Mouse (Mus musculus): ENCODE measurements around the gene Letmd1.
"Not testable (repeated sequence)": the region's sequence is repeated elsewhere in the genome, so short reads cannot be mapped to it uniquely, and the experiment has no call there.

The Letmd1 gene

GRCm38 (mm10) chr15:100468295-100469188 is at the start of gene Letmd1:
Gene Letmd1 (plus strand): TSS chr15:100469023.
- DNase-seq: peak; percentile 87

- DNase-seq: no peak
Observed at GRCm38 (mm10) chr15:100419311-100419710, 49.5 kb upstream of the Letmd1 start.

DNA sequence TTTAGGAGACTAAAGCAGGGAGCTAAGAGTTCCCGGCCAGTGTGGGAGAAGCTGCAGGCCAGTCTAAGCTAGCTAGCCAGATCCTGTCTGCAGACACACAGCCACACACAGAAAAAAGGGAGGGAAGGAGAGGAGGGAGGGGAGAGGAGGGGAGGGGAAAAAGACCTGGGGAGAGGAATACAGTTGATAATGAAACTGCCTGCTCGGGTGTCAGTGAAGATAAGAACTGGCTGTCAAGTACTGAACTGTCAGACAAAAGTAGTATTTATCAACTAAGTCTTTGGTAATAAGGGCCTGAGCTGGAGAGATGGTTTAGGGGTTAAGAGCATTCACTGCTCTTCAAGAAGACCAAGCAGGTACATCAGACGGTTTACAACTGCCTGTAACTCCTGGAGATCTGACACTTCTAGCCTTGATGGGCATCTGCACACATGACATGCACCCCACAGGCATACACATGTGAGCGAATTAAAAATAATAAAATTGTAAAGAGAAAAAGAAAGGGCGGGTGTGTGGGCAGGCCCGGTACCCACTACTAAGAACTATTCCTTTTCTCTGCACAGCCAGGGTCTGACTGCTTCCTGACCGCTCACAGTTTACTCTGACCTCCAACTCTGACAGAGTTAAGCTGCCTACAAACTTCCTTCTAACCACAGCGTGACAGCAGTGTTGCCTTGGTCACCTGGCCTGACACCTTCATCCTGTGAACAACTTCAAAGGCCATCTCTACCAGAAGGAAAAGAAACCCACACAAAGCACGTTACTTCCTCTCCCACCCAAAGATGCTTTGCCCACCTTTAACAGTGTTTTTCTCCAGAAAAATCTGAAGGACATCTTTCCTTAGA is 48.7 kb upstream of the Letmd1 start:
- DNase-seq: no peak

DNA sequence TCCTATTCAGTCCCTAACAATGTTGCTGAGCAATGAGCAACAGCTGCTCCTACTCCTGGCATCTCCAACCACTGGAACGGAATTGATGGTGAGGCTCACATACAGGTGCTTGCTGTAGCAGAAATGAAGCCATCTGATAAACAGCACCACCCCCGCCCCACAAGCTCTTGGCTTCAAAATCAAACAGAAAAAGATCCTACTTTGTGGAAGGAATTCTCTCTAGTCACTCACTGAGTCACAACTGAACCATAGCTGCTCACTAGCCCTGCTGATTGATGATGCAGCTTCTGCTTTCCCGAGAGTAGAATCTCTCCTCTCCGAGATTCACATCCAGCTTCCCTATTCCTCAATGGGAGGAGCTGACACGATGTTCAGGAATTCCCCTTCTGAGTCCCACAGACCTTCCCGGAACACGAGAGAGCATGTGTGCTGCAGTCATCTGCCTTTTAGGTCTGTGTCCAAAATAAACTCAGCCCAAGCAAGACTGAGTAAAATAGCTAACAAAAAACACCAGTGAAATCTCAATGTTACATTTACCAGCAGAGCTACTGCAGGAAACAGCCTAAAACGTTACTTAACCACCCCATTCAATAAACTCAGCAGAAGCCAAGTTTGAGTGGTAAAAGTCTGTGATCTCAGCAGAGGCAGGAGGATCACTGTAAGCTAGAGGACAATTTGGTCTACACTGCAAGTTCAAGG is 47.6 kb upstream of the Letmd1 start:
- no peak for DNase-seq

DNA sequence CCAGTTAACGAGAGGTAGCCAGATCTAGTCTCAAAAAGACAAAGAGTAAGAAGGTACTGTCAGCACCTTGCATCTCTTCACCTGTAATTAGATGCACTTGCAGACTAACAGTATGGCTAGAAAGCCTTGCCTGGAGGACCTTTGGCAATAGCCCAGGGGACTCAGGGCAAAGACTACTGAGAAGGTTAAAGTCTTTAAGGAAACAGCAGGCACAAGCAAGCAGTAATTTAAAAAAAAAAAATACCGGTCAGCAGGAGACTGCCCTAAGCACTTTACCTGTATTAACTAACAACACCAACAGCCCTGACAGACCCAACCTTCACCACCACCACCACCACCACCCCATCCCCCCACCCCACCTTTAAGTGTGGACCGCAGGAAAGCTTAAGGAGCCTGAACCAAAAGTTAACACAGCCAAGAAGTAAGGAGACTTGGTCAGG is 47.0 kb upstream of the Letmd1 start, which contains the start of gene Gm5475:
Gm5475 (plus strand) TSS at position 390 of the 440 bp plus-strand sequence.
- DNase-seq: not testable (repeated sequence)

DNA sequence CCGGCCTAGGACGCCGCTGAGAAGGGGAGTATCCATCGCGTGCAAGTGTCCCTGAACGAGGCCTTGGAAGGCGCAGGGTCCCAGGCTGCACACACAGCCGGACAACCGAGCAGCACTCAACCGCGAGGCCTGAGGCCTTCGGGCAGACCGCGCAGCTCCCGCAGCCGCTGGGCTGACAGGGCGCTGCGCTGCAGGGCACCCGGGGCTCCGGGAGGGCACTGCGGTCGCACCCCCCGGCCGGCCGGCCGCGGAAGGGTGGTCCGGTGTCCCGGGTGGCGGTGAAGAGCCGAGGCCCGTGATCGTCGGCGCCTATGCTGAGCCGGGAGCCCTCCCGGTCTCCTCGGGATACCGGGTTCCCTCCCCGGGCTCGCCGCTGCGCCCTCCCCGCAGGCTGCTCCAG is 46.3 kb upstream of the Letmd1 start:
- DNase-seq: no peak

DNA sequence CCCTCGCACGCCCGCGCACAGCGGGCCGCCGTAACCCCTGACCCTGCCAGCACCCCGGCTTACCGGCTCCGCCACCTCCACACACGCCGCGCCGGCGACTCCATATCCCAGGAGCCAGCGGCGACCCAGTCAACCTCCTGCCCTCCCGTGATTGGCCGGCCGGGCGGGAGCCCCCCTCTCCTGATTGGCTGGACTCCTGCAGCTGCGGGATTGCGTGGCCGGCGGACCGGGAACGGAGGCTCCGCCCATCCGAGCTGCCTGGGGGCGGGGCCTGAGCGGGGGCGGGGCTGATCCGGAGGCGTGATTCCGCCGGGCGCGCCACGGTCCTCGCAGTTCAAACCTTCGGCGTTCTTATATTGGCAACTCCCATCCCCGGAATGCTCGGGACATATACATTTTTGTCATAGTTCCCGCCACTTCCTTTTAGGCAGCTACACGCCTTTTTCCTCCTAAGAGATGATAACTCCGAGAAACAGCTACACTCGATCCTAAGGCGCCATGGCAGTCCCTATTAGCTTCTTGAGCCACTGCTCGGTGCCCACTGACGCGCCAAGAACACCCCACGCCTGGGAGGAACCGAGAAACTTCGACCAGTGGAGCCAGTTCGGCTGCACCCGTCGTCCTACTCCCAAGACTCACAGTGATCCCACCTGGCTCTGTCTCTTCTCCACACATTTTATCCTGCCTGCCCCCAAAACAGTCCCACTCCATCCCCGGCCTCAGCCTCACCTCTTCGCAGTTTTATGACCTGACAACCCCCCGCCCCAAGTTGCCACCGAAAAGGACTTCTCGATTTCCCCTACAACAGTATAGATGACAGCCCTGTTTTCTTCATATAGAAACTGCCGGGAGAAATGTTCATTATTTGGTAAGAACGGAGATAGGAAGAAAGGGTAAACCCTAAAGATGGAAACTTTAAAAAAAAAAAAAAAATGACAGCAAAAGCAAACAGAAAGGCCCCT is 45.6 kb upstream of the Letmd1 start:
- DNase-seq: peak; percentile 97

DNA sequence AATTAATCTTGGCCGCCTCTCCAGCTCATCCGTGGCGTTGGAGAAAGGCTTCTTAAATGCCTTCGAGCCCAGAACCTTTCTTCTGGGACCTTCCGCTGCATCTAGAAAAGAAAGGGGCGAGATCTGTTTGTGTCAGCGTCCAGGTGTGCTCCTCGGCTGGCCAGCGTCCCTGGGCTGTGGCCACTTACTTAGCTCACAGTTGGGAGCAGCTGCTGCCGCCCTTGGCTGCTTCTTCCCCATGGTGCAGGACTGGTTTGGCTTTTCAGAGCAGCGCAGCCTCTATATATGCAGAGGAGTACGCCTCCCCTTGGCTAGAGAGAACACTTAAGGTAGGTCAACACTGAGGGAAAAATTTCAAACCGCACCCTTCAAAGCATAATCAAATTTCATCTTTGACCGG is 44.9 kb upstream of the Letmd1 start:
- no peak for DNase-seq

DNA sequence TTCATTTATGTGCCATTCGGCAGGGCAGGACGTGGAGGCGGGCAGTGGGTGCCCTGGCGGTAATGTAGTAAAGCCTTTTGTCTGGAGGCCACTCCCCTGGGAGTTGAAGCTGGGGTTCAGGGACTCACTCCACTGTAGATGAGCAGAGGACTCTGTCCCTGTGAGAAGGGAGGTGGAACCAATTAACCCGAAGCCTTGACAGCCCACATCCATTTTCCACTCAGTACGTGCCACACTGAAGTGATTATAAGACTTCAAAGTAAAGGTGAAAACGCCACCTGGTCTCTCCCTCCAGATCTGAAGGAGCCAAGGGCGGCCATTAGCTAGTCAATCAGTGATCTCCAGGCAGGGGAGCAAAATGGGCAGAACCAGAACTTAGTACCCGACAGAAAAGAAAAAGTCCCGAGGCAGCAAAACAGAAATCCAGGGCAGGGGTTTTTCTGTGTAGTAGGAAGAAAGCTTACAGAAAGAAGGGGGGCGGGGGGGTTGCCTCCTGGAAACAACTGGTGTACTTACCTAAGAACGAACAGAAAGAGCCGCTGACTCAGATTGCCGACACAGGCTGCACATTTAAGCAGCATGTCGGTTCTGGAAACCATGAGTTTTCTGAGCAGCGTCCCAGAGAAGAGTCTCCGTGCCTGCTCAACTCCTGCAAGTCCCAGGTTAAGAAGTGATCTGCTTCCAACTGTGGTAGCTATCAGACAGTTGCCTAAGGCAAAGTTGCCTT is 44.3 kb upstream of the Letmd1 start, which contains the start of gene Slc11a2:
Slc11a2 (minus strand) TSS at position 677 of the 727 bp plus-strand sequence.
- DNase-seq: no peak

DNA sequence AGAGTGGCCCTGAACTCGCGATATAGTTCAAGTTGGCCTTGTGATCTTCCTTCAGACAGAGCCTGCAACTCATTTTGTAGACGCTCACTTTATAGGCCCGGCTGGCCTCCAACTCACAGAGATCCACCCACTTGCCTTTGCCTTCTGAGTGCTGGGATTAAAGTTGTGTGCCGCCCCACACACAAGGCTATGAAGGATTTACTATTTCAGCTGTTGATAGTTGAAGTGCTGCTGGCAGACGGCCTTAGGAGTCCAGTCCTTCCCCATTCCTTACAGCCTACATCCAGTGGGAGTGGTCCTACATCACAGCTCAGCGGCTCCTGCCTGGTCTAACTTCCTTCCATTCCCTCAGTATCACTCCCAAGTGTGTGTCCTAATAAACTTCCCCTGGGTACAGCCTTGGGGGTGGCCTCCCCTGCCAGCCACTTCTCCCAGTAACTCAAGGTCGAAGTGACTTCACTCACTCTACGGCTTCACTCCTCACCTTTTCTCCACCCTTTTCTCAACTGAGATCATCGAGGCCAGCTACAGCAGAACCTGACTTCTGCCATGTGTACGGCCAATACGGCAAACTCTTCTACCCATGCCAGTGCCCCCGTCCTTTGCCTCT is 40.4 kb upstream of the Letmd1 start:
- no peak for DNase-seq

GRCm38 (mm10) chr15:100429959-100430565 is 38.8 kb upstream of the Letmd1 start:
- peak; percentile 64 for DNase-seq

DNA sequence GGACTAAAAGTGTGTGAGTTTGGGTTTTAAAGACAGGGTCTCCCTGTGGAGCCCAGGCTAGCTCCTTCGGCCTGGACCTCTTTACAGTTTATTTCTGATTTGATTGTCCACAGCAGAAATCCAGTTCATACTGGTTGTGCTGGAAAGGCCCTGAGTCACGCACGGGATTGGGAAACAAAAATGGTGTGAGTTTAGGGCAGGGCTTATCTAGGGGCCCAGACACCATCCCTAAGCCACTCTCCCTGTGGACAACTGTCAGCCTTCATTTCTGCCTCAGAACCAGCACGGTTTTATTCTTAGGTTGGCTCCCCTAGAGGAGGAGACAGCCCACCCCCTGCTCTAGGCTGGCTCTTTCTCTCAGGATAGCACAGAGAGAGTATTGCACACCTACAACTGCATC is 35.6 kb upstream of the Letmd1 start:
- DNase-seq: no peak

DNA sequence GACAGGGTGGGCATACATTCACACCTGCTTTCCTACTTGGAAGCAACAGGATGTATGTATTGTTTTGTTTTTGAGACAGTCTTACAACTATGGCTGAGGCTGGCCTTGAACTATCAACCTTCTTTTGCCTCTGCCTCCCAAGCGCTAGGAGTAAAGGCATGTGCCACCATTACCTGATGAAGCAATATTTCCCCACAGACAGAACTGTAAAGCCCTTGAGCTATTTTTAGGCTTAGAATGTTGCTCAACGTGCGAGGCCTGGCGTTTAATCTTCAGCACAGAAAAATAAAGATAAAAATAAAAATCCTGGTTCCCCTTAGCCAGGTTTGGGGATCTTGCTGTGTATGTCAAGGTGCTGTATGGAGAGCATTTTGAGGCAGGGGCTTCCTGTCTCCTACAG is 32.7 kb upstream of the Letmd1 start:
- no peak for DNase-seq

GRCm38 (mm10) chr15:100436518-100436917 is 32.3 kb upstream of the Letmd1 start:
- DNase-seq: no peak

DNA sequence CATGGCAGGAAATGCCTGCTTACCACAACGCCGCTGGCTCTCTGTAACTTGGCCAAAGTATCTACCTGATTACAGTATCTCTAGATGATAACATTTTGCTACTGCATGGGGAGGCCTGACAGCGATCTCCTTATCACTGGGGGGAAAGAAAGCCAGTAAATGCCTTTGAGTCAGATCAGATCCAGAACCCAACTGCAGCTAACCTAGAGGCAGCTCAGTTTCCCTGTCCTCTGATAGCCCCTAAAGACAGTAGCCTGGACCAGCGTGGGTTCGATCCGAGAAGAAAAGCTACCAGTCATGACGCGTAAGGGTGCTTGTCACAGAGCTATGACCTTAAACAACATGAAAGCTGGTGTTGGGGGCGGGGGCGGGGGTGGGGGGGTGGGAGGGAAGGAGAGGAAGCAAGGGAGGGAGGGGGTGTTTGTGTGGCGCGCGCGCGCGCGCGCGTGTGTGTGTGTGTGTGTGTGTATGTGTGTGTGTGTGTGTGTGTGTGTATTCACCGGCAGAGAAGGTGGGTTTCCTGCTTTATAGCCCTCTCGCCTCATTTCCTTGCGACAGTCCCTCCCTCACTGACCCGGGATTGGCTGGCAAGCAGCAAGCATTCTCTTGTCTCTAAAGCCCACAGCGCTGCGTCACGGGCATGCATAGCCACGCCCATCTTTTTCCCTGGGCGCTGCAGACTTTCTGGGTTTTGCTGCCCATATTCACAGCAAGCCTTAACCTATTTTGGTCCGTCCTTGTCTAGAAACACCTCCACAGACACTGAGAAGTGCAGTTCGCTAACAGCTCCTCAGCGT is 25.5 kb upstream of the Letmd1 start:
- peak; percentile 91 for DNase-seq

DNA sequence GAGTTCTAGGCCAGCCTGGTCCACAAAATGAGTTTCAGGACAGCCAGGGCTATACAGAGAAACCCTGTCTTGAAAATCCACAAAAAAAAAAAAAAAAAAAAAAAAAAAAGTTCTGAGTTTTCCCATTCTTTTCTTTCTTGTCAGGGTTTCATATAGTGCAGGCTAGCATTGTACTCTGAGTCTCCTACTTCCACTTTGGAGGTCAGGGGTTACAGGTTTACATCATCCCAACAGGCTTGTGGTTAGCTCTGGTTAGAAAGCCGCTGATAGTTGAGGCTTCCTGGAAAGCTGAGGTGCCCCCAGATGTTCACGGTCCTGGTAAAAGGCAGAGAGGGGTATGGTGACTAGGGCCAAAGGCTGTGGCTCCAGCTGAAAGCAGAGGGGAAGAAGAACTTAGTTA is 21.9 kb upstream of the Letmd1 start:
- no peak for DNase-seq

- DNase-seq: no peak
Observed at GRCm38 (mm10) chr15:100448572-100448971, 20.3 kb upstream of the Letmd1 start.

DNA sequence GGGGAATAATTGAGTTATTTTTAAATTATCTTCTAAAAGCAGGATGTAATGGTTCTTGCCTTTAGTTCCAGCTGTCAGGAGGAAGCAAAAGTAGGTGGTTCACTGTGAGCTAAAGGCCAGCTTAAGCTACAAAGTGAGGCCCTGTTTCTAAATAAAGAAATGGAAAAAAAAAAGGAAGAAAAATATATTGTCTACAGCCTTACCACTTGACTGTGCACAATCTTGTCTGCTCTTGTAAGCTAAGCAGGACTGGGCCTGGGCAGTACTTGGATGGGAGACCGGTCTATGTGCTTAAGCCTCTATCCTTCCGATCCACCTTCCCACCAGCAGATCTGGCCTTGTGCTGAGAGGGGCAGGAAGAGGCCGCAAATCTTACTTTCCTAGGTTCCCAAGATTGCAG is 19.3 kb upstream of the Letmd1 start:
- no peak for DNase-seq

- peak; percentile 35 for DNase-seq
Observed at GRCm38 (mm10) chr15:100451245-100451644, 17.6 kb upstream of the Letmd1 start.
